Mouse (Mus musculus): ENCODE results near the gene Ccdc22. TPM values are rescaled to one million over a fixed set of nuclear protein-coding genes. Genes with fewer than 3 reads are reported as not detected.

The Ccdc22 gene
- total RNA-seq, 2 experiments from 2014 or later: 20.9 to 25.2 TPM

DNA sequence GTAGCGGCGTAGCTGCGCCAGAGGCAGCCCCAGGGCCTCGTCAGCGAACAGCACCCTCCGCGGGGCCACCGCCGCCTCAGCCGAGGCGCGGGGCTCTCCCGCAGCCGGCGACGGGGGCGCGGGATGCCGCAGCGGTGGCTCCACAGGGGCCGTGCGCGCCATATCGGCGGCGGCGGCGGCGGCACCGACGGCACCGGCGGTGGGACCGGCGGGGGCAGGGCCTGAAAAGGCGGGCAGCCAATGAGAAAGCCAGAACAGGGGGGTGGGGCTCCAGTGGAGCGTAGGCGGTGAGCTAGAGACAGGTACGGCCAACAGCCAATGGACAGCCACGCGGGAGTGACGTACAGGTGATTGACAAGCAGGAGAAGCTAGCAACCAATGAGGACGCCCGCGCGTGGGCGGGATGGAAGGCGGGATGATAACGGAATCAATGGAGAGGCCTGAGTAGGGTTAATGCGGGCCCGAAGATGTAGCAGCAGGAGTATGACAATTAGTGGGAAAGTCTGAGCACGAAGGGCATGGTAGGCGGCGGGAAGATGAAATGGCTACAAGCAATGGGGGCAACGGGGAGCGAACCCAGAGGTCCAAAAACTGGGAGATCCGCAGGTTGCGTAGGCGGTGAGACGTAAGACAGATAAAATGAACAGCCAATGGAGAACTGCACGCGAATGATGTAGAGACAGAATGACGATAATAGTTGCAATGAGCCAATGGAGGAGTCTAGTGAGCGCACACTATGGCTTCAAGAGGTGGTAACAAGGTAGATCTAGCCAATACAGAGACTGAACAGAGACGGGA is 31.0 kb downstream of the Ccdc22 start, which contains the start of gene Ppp1r3f:
TSS of gene Ppp1r3f (minus strand) at position 197 of the 798 bp plus-strand sequence.
- DNase-seq (ENCODE audit: extremely low spot score in 1 of 2, low spot score in 1 of 2): peak; percentile 83 to 89

DNA sequence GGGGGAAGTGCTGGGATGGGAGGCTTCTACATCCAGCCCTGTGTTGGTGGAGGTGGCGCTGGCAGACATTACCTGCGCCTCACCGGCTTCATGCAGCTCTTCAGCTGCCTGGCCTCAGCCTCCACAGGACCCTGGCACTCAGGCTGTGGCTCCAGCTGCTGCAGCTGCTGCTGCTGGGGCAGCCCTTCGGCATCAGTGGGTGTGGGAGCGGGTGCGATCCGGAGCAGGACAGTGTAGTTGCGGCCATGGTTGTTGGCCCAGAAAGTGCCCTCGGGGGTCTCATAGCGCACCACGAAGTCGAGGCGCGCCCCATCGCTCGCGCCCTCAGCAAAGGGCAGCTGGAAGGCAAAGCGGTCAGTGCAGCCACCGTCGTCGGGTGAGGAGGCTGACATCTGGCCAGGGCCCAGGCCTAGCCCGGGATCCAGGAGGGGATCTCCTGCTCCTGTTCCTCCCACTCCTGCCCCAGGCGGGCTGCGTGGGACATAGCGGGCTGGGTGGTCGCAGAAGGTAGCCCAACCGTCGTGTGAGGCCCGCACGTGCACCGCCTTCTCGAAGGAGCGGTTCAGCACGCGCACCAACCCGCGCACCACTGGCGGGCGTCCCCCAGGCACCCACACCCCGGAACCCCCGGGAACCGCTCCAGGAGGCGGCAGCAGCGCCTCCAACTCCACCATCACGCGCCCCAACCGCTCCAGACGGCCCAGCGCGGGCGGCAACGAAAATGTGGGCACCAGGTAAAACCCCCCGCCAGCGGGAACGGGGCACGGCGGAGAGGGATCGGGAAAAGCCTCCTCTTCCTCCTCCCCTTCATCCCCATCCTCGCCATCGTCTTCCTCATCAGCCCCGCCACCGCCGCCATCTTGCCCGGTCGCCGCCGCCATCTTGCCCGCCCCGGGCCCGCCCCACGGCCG is 31.9 kb downstream of the Ccdc22 start, which contains the start of gene Foxp3:
TSS of gene Foxp3 (plus strand) at position 469 of the 911 bp plus-strand sequence.
- peak in 1 of 2 experiments; percentile 36 for DNase-seq (ENCODE audit: extremely low spot score in 1 of 2, low spot score in 1 of 2)

DNA sequence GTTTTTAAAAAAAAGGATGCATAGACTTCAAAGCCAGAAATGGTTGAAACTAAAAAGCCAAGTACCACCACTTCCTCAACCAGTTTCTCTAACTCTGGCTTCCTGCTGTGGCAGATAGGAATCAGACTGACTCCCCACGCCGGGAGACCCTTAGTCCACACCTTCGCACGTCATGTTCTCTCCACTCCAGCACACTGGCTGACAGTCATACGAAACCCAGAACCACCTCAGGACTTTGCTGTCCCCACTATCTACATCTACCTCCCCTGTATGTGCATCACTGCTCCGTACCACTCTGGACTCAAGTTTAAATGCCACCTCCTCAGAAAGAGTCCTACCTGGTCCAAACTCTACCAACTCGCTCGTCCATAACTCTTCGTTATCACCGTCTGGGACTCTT is 32.9 kb downstream of the Ccdc22 start:
- no peak for DNase-seq (ENCODE audit: extremely low spot score in 1 of 2, low spot score in 1 of 2)

DNA sequence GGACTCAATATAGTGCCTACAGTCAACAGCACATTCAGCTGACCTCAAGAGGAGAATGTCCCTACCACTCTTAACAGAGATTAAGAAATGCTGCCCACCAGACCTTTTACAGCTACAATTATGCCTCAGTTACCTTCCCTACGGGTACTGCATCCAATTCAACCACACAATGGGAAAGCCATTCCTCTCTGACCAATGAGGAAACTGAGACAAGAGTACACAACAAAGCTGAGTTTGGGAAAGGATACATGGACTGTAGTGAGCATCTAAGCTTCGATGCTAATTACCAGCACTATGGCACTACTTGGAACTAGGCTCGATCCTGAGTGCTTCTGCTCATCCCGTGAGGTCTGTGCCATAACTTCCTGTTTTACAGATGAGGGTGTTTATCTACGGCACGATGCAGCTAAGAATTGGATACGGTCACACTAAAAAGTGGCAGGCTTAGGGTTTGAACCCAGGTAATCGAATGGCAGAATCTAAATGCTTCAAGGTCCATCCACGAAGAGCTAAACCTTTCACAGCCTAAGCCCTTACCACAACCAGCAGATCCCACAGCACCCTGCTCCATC is 33.7 kb downstream of the Ccdc22 start:
- DNase-seq (ENCODE audit: extremely low spot score in 1 of 2, low spot score in 1 of 2): no peak

DNA sequence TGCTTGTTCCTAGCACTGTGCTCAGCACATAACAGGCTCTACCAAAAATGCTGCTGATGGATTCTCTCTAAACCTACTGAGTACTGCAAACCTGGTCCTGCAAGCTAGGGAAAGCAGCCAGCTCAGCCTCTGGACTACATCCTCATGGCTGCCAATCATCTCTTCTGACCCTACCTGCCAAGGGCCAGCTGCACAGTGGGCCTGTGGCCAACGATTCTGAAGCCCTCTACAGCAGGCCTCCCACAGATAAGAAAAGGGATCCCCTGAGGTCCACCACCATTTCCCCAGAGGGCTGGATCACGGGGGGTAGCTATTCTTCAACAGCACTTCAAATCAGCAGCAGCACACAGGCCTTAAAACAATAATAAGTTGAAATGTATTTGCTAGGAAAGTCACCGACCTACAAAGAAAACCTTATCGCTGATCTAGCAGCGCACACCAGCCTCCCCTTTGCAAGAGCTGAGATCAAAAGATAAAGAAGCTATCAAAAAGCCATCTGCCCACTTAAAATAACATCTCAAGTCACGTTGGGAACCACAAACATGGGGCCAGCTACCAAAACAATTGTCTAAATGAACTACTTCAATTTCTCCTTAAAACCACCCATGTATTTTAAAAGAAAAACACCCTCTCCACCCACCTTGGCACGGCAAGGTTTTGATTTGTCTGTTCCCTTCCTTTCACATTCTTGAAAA is 34.7 kb downstream of the Ccdc22 start:
- no peak for DNase-seq (ENCODE audit: extremely low spot score in 1 of 2, low spot score in 1 of 2)

DNA sequence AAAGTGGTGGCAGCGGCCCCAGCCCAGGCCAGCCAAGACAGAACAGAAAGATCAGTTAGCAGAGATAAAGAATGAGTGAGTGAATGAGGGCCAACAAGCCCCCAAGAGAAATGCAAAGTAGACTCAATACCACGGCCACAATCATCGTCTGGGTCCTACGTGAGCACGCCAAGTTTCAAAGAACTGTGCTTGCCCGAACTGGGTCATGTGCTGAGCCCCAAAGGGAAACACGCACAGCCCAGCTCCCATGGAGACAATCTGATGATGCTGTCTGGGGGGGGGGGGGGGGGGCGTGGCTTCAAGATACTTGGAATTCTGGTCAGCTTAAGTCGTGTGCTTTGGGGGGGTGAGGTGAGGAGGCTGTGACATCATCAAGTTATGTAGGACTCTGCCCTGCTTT is 37.8 kb downstream of the Ccdc22 start:
- DNase-seq (ENCODE audit: extremely low spot score in 1 of 2, low spot score in 1 of 2): no peak

DNA sequence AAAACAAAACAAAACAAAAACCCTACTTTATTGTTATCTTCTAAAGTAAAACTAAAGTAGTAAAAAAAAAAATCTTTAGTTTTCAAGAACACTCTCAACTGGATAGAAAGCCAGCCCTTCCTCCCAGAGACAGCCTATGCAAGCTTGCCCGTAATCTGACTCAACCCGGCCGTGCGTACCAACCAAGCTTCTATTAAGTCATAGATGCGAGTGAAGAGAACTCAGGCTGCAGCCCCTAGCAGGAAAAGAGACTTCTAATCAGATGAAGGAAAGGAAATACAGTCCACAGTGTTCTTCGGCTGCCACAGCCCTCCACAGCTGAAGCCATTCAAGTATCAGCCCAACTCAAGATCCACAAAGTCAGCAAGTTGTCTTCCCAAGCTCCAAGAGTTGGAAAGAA is 39.0 kb downstream of the Ccdc22 start:
- DNase-seq (ENCODE audit: extremely low spot score in 1 of 2, low spot score in 1 of 2): no peak

DNA sequence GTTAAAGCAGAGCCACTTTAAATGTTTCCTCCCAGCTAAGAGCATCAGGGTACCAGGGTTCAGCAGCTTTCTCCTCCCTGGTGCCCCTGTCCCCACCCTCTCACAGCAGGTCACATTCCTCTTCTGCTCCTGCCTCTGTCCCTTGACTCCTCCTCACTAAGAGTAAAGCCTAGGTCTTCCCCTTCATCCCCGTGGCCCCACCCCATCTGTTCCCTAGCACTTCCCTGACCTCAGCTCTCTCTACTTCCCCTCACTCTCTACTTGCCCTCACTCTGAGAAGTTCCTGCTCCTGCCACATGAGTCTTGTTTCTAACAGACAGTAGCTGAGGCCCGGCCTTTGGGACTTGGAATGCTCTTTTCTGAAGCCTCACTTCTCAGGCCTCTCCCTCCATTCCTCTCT is 42.2 kb downstream of the Ccdc22 start:
- no peak for DNase-seq (ENCODE audit: extremely low spot score in 1 of 2, low spot score in 1 of 2)

DNA sequence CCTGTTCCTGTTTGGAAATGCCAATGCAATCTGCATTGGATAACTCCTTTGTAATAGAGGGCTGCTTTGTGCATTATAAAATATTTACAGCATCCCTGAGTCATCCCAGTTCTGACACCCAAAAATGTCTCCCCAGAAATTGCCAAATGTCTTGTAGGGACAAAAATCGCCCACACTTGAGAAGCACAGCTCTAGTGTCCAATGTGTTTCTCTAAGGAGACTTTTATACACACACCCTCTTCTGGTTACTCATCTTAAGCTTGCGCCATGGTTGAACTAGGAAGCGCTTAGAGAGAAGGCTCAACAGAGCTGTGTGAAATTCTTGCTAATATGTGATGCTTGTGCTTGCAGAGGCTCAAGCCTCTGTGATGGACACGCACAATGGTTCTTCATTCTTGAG is 51.8 kb downstream of the Ccdc22 start:
- DNase-seq (ENCODE audit: extremely low spot score in 1 of 2, low spot score in 1 of 2): no peak

Other genes starting within 250 kb of the Ccdc22 start
- gene Usp27x, start 229.7 kb downstream of the Ccdc22 start, total RNA-seq (2021): 10 to 100 TPM; 12.4 to 14.4 TPM
- gene Foxp3, start 31.9 kb downstream of the Ccdc22 start, total RNA-seq (2021): under 1 TPM in 1 of 2 experiments, not detected in 1; 0.21 TPM
- gene Ppp1r3f, start 31.2 kb downstream of the Ccdc22 start, total RNA-seq (2021): 10 to 100 TPM; 17.4 to 17.8 TPM
- not detected for gene Cacna1f, start 1.6 kb upstream of the Ccdc22 start, total RNA-seq (2021)
- gene Syp, start 33.0 kb upstream of the Ccdc22 start, total RNA-seq (2021): 1,000 to 10,000 TPM; 1,873 to 2,127 TPM
- under 1 TPM; 0.57 to 0.82 TPM for gene Prickle3, start 51.7 kb upstream of the Ccdc22 start, total RNA-seq (2021)
- gene Plp2, start 65.9 kb upstream of the Ccdc22 start, total RNA-seq (2021): 1 to 10 TPM; 5.0 to 6.2 TPM
- gene Magix, start 75.7 kb upstream of the Ccdc22 start, total RNA-seq (2021): under 1 TPM; 0.17 to 0.77 TPM
- 10 to 100 TPM; 35.7 to 36.5 TPM for gene Gpkow, start 91.6 kb upstream of the Ccdc22 start, total RNA-seq (2021)
- 10 to 100 TPM; 51.1 to 55.2 TPM for gene Wdr45, start 108.8 kb upstream of the Ccdc22 start, total RNA-seq (2021)
- gene Gm45208, start 116.7 kb upstream of the Ccdc22 start, total RNA-seq (2021): not detected
- 100 to 1,000 TPM; 100 to 109 TPM for gene Praf2, start 122.9 kb upstream of the Ccdc22 start, total RNA-seq (2021)
- gene Ccdc120, start 145.4 kb upstream of the Ccdc22 start, total RNA-seq (2021): 10 to 100 TPM; 17.0 to 20.9 TPM
- 10 to 100 TPM; 28.7 to 33.5 TPM for gene Tfe3, start 157.0 kb upstream of the Ccdc22 start, total RNA-seq (2021)
- gene Gripap1, start 184.2 kb upstream of the Ccdc22 start, total RNA-seq (2021): 100 to 1,000 TPM in 1 of 2 experiments, 10 to 100 TPM in 1; 87.8 to 116 TPM
- 1 to 10 TPM; 8.0 to 9.5 TPM for gene Kcnd1, start 216.8 kb upstream of the Ccdc22 start, total RNA-seq (2021)
- 10 to 100 TPM; 75.8 to 85.3 TPM for gene Otud5, start 235.8 kb upstream of the Ccdc22 start, total RNA-seq (2021)